Mouse (Mus musculus) forebrain, embryonic 10.5 days (tissue): ENCODE results near the gene Nxph3. TPM values are rescaled to one million over a fixed set of nuclear protein-coding genes. Genes with fewer than 3 reads are reported as not detected.

Source experiments
- DNase-seq: peaks from one replicate; pipeline ENCODE4 v3.0.0-alpha.2; 2017; ENCODE audit warnings: low spot score; ENCODE audit errors: extremely low spot score
- H3K27ac ChIP-seq: fragments of 300-500 bp; sonication (generic); 2 replicates; pipeline ENCODE4 v1.5.1; 2016; ENCODE audit warnings: mild to moderate bottlenecking
- H3K27me3 ChIP-seq: fragments of 300-500 bp; sonication (generic); 2 replicates; pipeline ENCODE4 v1.6.1; 2016; ENCODE audit warnings: mild to moderate bottlenecking; ENCODE audit not compliant: poor library complexity, severe bottlenecking
- H3K36me3 ChIP-seq: fragments of 300-500 bp; sonication (generic); replicated peaks from 2 replicates; pipeline ENCODE4 v1.6.1; 2016; ENCODE audit warnings: mild to moderate bottlenecking, moderate library complexity
- H3K4me1 ChIP-seq: fragments of 300-500 bp; sonication (generic); 2 replicates; pipeline ENCODE4 v1.6.1; 2016
- H3K4me3 ChIP-seq: fragments of 300-500 bp; sonication (generic); 2 replicates; pipeline ENCODE4 v1.5.1; 2016; ENCODE audit warnings: mild to moderate bottlenecking, moderate library complexity
- H3K9me3 ChIP-seq: fragments of 300-500 bp; sonication (generic); 2 replicates; pipeline ENCODE4 v1.6.1; 2016; ENCODE audit warnings: mild to moderate bottlenecking, moderate library complexity
- WGBS: fragments of 180-500 bp; shearing (Covaris S2); methylation state at CpG from one replicate; pipeline ENCODE4 v1.1.7; 2016; 5-methylcytosine and 5-hydroxymethylcytosine counted together
- polyA plus RNA-seq: library from polyadenylated mRNA; unstranded; fragments of >200 nt; fragmentation: Nextera tagmentation; extraction: Ambion mirVana; gene quantifications from 2 replicates; pipeline ENCODE4 v1.2.1, GENCODE M21; 2016

Nxph3 gene
- 0.31 and 0.36 TPM in 2 replicates for polyA plus RNA-seq

GRCm38 (mm10) chr11:95514298-95514861, at the start of gene Nxph3:
Nxph3 (minus strand) TSS chr11:95514570.
- Histone ChIP-seq H3K4me3 (peak within 1 kb of the TSS; percentile 67), H3K27me3 (peaks cover 93% of the 10 kb centered on the region), H3K27ac (peak within 1 kb of the TSS; percentile 66), H3K36me3 (no peaks in the 10 kb centered on the region), H3K4me1 (peaks cover 60% of the 10 kb centered on the region), H3K9me3 (no peaks in the 10 kb centered on the region)
- peak; percentile 69 for DNase-seq
- under 1% methylated on average over 62 of the region's 66 CpGs for WGBS

GRCm38 (mm10) chr11:95563849-95564248, 49.5 kb upstream of the Nxph3 start:
- peaks cover 29% of the 10 kb centered on the region for H3K4me1 ChIP-seq
- WGBS, result 95% methylated on average over 5 of the region's 5 CpGs

GRCm38 (mm10) chr11:95560773-95561172, 46.4 kb upstream of the Nxph3 start:
- DNase-seq, result no peak
- WGBS, result 84% methylated on average over 3 of the region's 3 CpGs

More at GRCm38 (mm10) chr11:95563849-95564248, 49.5 kb upstream of the Nxph3 start:
- no peaks in the 10 kb centered on the region for H3K36me3 ChIP-seq
- no peak overlapping the region for H3K27ac ChIP-seq
- H3K4me3 ChIP-seq, result no peak overlapping the region
- H3K27me3 ChIP-seq, result peaks cover 9% of the 10 kb centered on the region
- peaks cover 6% of the 10 kb centered on the region; the same call in 1 of the 2 replicates for H3K9me3 ChIP-seq
- DNase-seq, result no peak

DNA sequence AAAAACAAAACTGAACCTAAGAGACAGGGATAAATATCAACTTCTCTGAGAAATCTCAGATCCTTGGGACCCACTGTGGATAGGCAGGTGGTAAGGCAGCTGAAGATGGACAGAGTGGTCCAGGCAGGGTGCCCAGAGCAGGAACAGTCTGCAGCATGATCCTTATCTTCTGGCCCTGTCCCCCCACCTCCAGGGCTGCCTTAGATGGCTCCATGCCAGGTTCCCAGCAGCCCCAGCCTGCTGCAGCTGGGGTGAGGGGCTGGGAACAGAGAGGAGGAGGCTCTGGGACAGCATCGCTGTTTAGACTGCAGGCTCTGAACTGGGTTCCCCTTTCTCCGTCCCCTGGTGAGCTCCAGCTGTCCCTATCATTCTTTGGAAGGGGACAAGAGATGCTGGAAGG, 45.4 kb upstream of the Nxph3 start:
- H3K9me3 ChIP-seq, result peaks cover 6% of the 10 kb centered on the region; the same call in 1 of the 2 replicates
- WGBS, result 87% methylated on average over 2 of the region's 2 CpGs
- H3K4me3 ChIP-seq, result no peak overlapping the region
- peaks cover 22% of the 10 kb centered on the region for H3K4me1 ChIP-seq
- no peaks in the 10 kb centered on the region for H3K36me3 ChIP-seq
- DNase-seq, result no peak
- H3K27me3 ChIP-seq, result peaks cover 10% of the 10 kb centered on the region; the same call in 1 of the 2 replicates
- no peak overlapping the region for H3K27ac ChIP-seq

More at GRCm38 (mm10) chr11:95560773-95561172, 46.4 kb upstream of the Nxph3 start:
- H3K36me3 ChIP-seq, result no peaks in the 10 kb centered on the region
- H3K9me3 ChIP-seq, result peaks cover 6% of the 10 kb centered on the region; the same call in 1 of the 2 replicates
- H3K27me3 ChIP-seq, result peaks cover 10% of the 10 kb centered on the region; the same call in 1 of the 2 replicates
- 0 out of 2 replicates have a peak overlapping the region, but pooled peaks have one; percentile 22 for H3K27ac ChIP-seq
- H3K4me3 ChIP-seq, result no peak overlapping the region
- peaks cover 23% of the 10 kb centered on the region for H3K4me1 ChIP-seq

DNA sequence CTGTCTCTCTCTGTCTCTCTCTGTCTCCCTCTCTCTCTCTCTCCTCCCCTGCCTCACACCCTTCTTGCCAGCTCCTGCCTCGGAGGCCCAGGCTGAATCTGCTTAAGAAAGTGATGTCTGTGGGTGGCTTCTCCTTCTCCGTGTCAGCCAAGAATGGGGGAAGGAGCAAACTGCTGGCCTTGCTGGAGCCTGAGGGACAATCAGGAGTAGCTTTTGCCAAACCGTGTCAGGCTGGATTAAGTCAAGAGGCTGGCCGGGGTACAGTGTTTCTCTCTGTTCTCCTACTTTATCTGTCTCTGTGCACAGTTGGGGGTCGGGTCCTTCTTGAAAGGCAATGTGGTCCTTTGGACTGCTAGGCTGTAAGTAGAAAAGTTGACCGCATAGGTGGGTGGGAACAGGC, 43.3 kb upstream of the Nxph3 start:
- 25% methylated on average over 6 of the region's 6 CpGs for WGBS
- Histone ChIP-seq H3K36me3 (no peaks in the 10 kb centered on the region), H3K4me1 (peaks cover 19% of the 10 kb centered on the region), H3K4me3 (no peak overlapping the region), H3K9me3 (no peaks in the 10 kb centered on the region), H3K27ac (no peak overlapping the region), H3K27me3 (peaks cover 10% of the 10 kb centered on the region; the same call in 1 of the 2 replicates)
- no peak for DNase-seq

DNA sequence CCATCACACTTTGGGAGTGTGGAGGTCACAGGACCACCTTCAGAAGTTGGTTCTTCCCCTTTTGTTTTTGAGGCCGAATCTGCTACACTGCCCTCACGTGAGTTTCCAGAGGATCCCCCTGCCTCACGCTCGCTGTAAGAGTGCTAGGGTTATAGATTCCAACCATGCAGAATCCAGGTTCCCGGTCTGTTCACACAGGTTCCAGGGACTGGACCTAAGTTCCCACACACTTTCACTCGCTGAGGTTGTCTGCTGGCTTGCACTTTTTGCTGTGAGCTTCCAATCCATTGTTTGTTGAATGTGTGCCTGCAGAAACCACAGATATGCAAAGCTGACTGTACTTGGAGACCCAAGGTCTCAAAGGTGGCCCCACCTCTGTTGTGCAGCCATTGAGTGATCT, 42.7 kb upstream of the Nxph3 start:
- WGBS, result 84% methylated on average over 6 of the region's 6 CpGs
- peaks cover 10% of the 10 kb centered on the region; the same call in 1 of the 2 replicates for H3K27me3 ChIP-seq
- no peaks in the 10 kb centered on the region for H3K36me3 ChIP-seq
- DNase-seq, result no peak
- H3K4me1 ChIP-seq, result peaks cover 19% of the 10 kb centered on the region
- H3K9me3 ChIP-seq, result no peaks in the 10 kb centered on the region
- no peak overlapping the region for H3K4me3 ChIP-seq
- H3K27ac ChIP-seq, result no peak overlapping the region

GRCm38 (mm10) chr11:95555279-95555678, 40.9 kb upstream of the Nxph3 start:
- no peak for DNase-seq
- Histone ChIP-seq H3K27me3 (peaks cover 10% of the 10 kb centered on the region; the same call in 1 of the 2 replicates), H3K9me3 (no peaks in the 10 kb centered on the region), H3K4me1 (peaks cover 19% of the 10 kb centered on the region), H3K27ac (0 out of 2 replicates have a peak overlapping the region, but pooled peaks have one; percentile 51), H3K4me3 (no peak overlapping the region), H3K36me3 (no peaks in the 10 kb centered on the region)
- 52% methylated on average over 8 of the region's 8 CpGs for WGBS

- Histone ChIP-seq H3K4me3 (no peak overlapping the region), H3K9me3 (no peaks in the 10 kb centered on the region), H3K27me3 (no peaks in the 10 kb centered on the region), H3K4me1 (peaks cover 4% of the 10 kb centered on the region), H3K36me3 (no peaks in the 10 kb centered on the region), H3K27ac (no peak overlapping the region)
- WGBS, result 88% methylated on average over 12 of the region's 12 CpGs
- DNase-seq, result no peak
Observed at GRCm38 (mm10) chr11:95550301-95551021, 36.1 kb upstream of the Nxph3 start.

DNA sequence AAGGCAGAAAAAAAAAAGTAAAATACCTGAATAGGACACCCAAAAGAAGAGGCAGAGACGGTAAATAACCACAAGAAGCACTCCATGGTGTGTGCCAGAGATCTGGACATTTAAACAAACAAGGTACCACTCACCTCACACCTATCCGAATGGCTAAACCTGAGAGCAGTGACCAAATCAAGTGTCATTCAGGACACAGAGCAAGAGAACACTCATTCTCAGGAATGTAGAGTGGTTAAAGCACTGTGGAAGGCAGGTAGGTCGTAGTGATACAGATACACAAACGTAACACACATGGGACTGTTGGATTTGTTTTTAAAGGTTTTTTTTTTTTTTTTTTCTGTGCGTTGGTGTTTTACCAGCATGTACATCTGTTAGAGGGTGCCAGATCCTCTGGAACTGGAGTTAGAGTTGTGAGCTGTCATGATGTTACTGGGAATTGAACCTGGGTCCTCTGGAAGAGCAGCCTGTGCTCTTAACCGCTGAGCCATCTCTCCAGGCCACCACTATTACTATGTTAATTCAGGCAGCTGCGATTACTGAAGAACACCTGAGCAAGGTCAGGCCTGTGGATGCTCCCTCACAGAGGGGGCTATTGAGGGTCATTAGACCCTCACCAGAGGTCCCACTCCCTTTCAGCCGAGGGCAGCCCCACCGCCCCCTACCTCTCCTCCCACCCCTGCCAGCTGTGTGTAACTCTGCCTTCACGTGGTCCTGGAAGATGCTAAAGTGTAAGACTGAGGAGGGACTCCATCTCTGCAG, 31.8 kb upstream of the Nxph3 start:
- no peak for DNase-seq
- Histone ChIP-seq H3K9me3 (no peaks in the 10 kb centered on the region), H3K27ac (no peak overlapping the region), H3K27me3 (no peaks in the 10 kb centered on the region), H3K4me3 (no peak overlapping the region), H3K4me1 (peaks cover 18% of the 10 kb centered on the region), H3K36me3 (no peaks in the 10 kb centered on the region)
- 74% methylated on average over 10 of the region's 10 CpGs for WGBS

DNA sequence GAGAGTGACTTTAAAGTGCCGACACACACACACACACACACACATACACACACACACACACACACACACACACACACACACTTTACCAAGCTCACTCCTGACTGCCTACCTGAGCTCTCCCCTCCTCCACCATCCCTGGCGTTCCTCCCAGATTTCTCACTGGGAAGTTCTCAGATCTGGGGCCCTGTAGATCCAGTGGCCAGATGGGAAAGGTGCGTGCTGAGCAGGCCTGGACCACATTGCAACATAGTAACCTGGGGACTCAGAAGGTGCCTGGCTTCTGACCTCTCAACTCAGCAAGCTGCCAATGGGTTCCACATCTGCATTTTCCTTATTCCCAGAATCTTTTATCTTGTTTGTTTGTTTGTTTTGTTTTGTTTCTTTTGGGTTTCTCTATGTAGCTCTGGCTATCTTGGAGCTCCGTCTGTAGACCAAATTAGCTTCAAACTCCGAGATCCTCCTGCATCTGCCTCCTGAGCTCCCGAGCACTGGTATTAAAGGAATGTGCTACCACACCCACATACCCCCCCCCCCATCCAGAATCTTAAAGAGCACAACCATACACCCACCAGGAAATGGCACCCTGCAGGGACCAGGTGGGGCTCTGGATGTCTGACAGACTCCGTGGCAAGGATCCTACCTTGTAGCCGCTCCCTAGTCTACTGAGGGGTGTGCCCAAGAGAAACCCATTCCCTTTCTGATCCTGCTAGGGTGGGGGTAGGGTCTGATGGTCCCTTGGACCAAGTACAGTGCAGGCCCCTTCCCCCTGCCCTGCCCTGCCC, 30.4 kb upstream of the Nxph3 start:
- WGBS, result 92% methylated on average over 8 of the region's 8 CpGs
- no peak for DNase-seq
- H3K4me3 ChIP-seq, result no peak overlapping the region
- H3K27me3 ChIP-seq, result peaks cover 9% of the 10 kb centered on the region; the same call in 1 of the 2 replicates
- no peaks in the 10 kb centered on the region for H3K9me3 ChIP-seq
- 0 out of 2 replicates have a peak overlapping the region, but pooled peaks have one; percentile 68 for H3K27ac ChIP-seq
- H3K4me1 ChIP-seq, result peaks cover 31% of the 10 kb centered on the region
- no peaks in the 10 kb centered on the region for H3K36me3 ChIP-seq

GRCm38 (mm10) chr11:95540637-95541385, 26.4 kb upstream of the Nxph3 start:
- 47% methylated on average over 18 of the region's 18 CpGs for WGBS
- no peak for DNase-seq
- no peaks in the 10 kb centered on the region for H3K36me3 ChIP-seq
- no peak overlapping the region for H3K4me3 ChIP-seq
- H3K9me3 ChIP-seq, result no peaks in the 10 kb centered on the region
- H3K27me3 ChIP-seq, result peaks cover 17% of the 10 kb centered on the region
- H3K27ac ChIP-seq, result no peak overlapping the region
- peaks cover 40% of the 10 kb centered on the region for H3K4me1 ChIP-seq
